Mouse (Mus musculus) liver, adult (tissue): ENCODE results near the gene Oprm1.

Source experiments
- GATA4 ChIP-seq: IDR thresholded peaks from 2 replicates; pipeline ENCODE4 v1.6.1; 2014; ENCODE audit warnings: mild to moderate bottlenecking, low read length; ENCODE audit not compliant: insufficient replicate concordance

Oprm1 gene

GRCm38 (mm10) chr10:7077971-7078370 lies 319.7 kb downstream of the Oprm1 start:
- TF ChIP-seq GATA4: no peak
